Mouse (Mus musculus): ENCODE results near the gene Jam2. TPM values are rescaled to one million over a fixed set of nuclear protein-coding genes. Genes with fewer than 3 reads are reported as not detected.

Gene Jam2
- polyA plus RNA-seq, 1 experiment, result 37.2 TPM

DNA sequence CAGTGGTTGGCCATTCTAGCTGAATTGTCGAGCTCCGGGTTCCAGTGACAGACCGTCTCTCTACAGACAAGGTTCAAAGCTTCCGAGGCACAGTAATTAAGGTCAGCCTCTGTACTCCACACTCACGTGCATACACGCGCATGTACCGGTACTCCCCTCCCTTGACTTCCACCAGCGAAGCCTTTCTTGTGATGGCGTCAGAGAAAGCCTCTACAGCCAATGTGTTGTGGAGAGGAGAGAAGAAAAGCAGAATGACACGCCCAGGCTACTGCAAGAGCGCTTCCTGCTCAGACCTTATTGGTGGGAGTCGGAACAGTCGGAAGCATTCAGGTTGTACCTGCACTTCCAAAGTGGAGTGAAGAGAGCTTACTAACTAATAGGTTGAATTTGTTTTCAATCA is 19.5 kb downstream of the Jam2 start:
- H3K27me3 ChIP-seq (ENCODE audit: control insufficient read depth, insufficient read depth, insufficient read length), result no peaks in the 10 kb centered on the region
- no peak overlapping the region for H3ac ChIP-seq (ENCODE audit: control insufficient read depth, insufficient read length)
- H3K4me2 ChIP-seq (ENCODE audit: low read depth), result no peak overlapping the region
- peaks cover 17% of the 10 kb centered on the region for H3K79me2 ChIP-seq (ENCODE audit: control insufficient read depth, insufficient read depth)
- peaks cover 4% of the 10 kb centered on the region for H3K36me3 ChIP-seq (ENCODE audit: control insufficient read depth, insufficient read depth)
- H3K4me3 ChIP-seq, result no peak overlapping the region
- TF ChIP-seq POLR2A (IDR thresholded peaks at IDR 0.05; ENCODE audit: insufficient read length, low read depth) (no peak), USF1 (IDR thresholded peaks at IDR 0.05; ENCODE audit: low read depth) (no peak), SRF (IDR thresholded peaks at IDR 0.05; ENCODE audit: control insufficient read depth, insufficient read length, low read depth) (no peak), TCF12 (IDR thresholded peaks at IDR 0.05; ENCODE audit: insufficient read depth, poor library complexity, severe bottlenecking) (no peak), MYOD1 (IDR thresholded peaks at IDR 0.05; ENCODE audit: control insufficient read depth in 1 of 3, insufficient read length in 2 of 3, low read depth in 2 of 3) (no peak), CEBPB (IDR thresholded peaks at IDR 0.05; ENCODE audit: insufficient read depth, poor library complexity, severe bottlenecking) (no peak), E2F4 (IDR thresholded peaks at IDR 0.05; ENCODE audit: insufficient read depth) (no peak), TCF3 (IDR thresholded peaks at IDR 0.05; ENCODE audit: insufficient read length, low read depth) (no peak), POLR2AphosphoS2 (IDR thresholded peaks at IDR 0.05; ENCODE audit: insufficient read length, low read depth) (no peak), REST (IDR thresholded peaks at IDR 0.05; ENCODE audit: insufficient read depth, insufficient read length) (no peak), MAX (IDR thresholded peaks at IDR 0.05; ENCODE audit: low read depth) (no peak), MYOG (IDR thresholded peaks at IDR 0.05; ENCODE audit: control insufficient read depth in 1 of 3, insufficient read depth in 1 of 3, insufficient read length in 2 of 3, low read depth in 2 of 3) (no peak)

- Histone ChIP-seq H3K4me2 (ENCODE audit: low read depth) (no peak overlapping the region), H3K4me3 (no peak overlapping the region), H3K79me2 (ENCODE audit: control insufficient read depth, insufficient read depth) (peaks cover 11% of the 10 kb centered on the region), H3ac (ENCODE audit: control insufficient read depth, insufficient read length) (no peak overlapping the region), H3K36me3 (ENCODE audit: control insufficient read depth, insufficient read depth) (no peaks in the 10 kb centered on the region), H3K27me3 (ENCODE audit: control insufficient read depth, insufficient read depth, insufficient read length) (no peaks in the 10 kb centered on the region)
- TF ChIP-seq CEBPB (IDR thresholded peaks at IDR 0.05; ENCODE audit: insufficient read depth, poor library complexity, severe bottlenecking) (no peak), MYOD1 (IDR thresholded peaks at IDR 0.05; ENCODE audit: control insufficient read depth in 1 of 3, insufficient read length in 2 of 3, low read depth in 2 of 3) (no peak), USF1 (IDR thresholded peaks at IDR 0.05; ENCODE audit: low read depth) (no peak), POLR2AphosphoS2 (IDR thresholded peaks at IDR 0.05; ENCODE audit: insufficient read length, low read depth) (no peak), TCF12 (IDR thresholded peaks at IDR 0.05; ENCODE audit: insufficient read depth, poor library complexity, severe bottlenecking) (no peak), MYOG (IDR thresholded peaks at IDR 0.05; ENCODE audit: control insufficient read depth in 1 of 3, insufficient read depth in 1 of 3, insufficient read length in 2 of 3, low read depth in 2 of 3) (no peak)
Measured at GRCm38 (mm10) chr16:84795337-84795736, 21.4 kb downstream of the Jam2 start.

- TF ChIP-seq E2F4 (IDR thresholded peaks at IDR 0.05; ENCODE audit: insufficient read depth), result no peak
- no peak for TF ChIP-seq MYOD1 (IDR thresholded peaks at IDR 0.05; ENCODE audit: control insufficient read depth in 1 of 3, insufficient read length in 2 of 3, low read depth in 2 of 3)
- no peak for TF ChIP-seq USF1 (IDR thresholded peaks at IDR 0.05; ENCODE audit: low read depth)
- TF ChIP-seq MYOG (IDR thresholded peaks at IDR 0.05; ENCODE audit: control insufficient read depth in 1 of 3, insufficient read depth in 1 of 3, insufficient read length in 2 of 3, low read depth in 2 of 3), result no peak
- no peak for TF ChIP-seq REST (IDR thresholded peaks at IDR 0.05; ENCODE audit: insufficient read depth, insufficient read length)
- no peak for TF ChIP-seq MAX (IDR thresholded peaks at IDR 0.05; ENCODE audit: low read depth)
- no peak for TF ChIP-seq POLR2A (IDR thresholded peaks at IDR 0.05; ENCODE audit: insufficient read length, low read depth)
- TF ChIP-seq TCF12 (IDR thresholded peaks at IDR 0.05; ENCODE audit: insufficient read depth, poor library complexity, severe bottlenecking), result no peak
- TF ChIP-seq TCF3 (IDR thresholded peaks at IDR 0.05; ENCODE audit: insufficient read length, low read depth), result no peak
- TF ChIP-seq SRF (IDR thresholded peaks at IDR 0.05; ENCODE audit: control insufficient read depth, insufficient read length, low read depth), result no peak
- TF ChIP-seq CEBPB (IDR thresholded peaks at IDR 0.05; ENCODE audit: insufficient read depth, poor library complexity, severe bottlenecking), result no peak
- TF ChIP-seq POLR2AphosphoS2 (IDR thresholded peaks at IDR 0.05; ENCODE audit: insufficient read length, low read depth), result no peak
- Histone ChIP-seq H3K27me3 (ENCODE audit: control insufficient read depth, insufficient read depth, insufficient read length) (no peaks in the 10 kb centered on the region), H3K4me2 (ENCODE audit: low read depth) (no peak overlapping the region), H3K4me3 (no peak overlapping the region), H3K36me3 (ENCODE audit: control insufficient read depth, insufficient read depth) (no peaks in the 10 kb centered on the region), H3ac (ENCODE audit: control insufficient read depth, insufficient read length) (no peak overlapping the region), H3K79me2 (ENCODE audit: control insufficient read depth, insufficient read depth) (peaks cover 14% of the 10 kb centered on the region)
Measured at GRCm38 (mm10) chr16:84796678-84797077, 22.8 kb downstream of the Jam2 start.

- no peak overlapping the region for H3K4me2 ChIP-seq (ENCODE audit: low read depth)
- no peak overlapping the region for H3ac ChIP-seq (ENCODE audit: control insufficient read depth, insufficient read length)
- TF ChIP-seq POLR2AphosphoS2 (IDR thresholded peaks at IDR 0.05; ENCODE audit: insufficient read length, low read depth), result no peak
- TF ChIP-seq SRF (IDR thresholded peaks at IDR 0.05; ENCODE audit: control insufficient read depth, insufficient read length, low read depth), result no peak
- TF ChIP-seq E2F4 (IDR thresholded peaks at IDR 0.05; ENCODE audit: insufficient read depth), result no peak
- no peak for TF ChIP-seq CEBPB (IDR thresholded peaks at IDR 0.05; ENCODE audit: insufficient read depth, poor library complexity, severe bottlenecking)
- TF ChIP-seq MAX (IDR thresholded peaks at IDR 0.05; ENCODE audit: low read depth), result no peak
- no peak for TF ChIP-seq REST (IDR thresholded peaks at IDR 0.05; ENCODE audit: insufficient read depth, insufficient read length)
- TF ChIP-seq TCF12 (IDR thresholded peaks at IDR 0.05; ENCODE audit: insufficient read depth, poor library complexity, severe bottlenecking), result no peak
- no peak for TF ChIP-seq POLR2A (IDR thresholded peaks at IDR 0.05; ENCODE audit: insufficient read length, low read depth)
- no peak for TF ChIP-seq USF1 (IDR thresholded peaks at IDR 0.05; ENCODE audit: low read depth)
- TF ChIP-seq TCF3 (IDR thresholded peaks at IDR 0.05; ENCODE audit: insufficient read length, low read depth), result no peak
- no peak for TF ChIP-seq MYOD1 (IDR thresholded peaks at IDR 0.05; ENCODE audit: control insufficient read depth in 1 of 3, insufficient read length in 2 of 3, low read depth in 2 of 3)
- TF ChIP-seq MYOG (IDR thresholded peaks at IDR 0.05; ENCODE audit: control insufficient read depth in 1 of 3, insufficient read depth in 1 of 3, insufficient read length in 2 of 3, low read depth in 2 of 3), result no peak
- H3K79me2 ChIP-seq (ENCODE audit: control insufficient read depth, insufficient read depth), result peaks cover 14% of the 10 kb centered on the region
- no peak overlapping the region for H3K4me3 ChIP-seq
- no peaks in the 10 kb centered on the region for H3K27me3 ChIP-seq (ENCODE audit: control insufficient read depth, insufficient read depth, insufficient read length)
- no peaks in the 10 kb centered on the region for H3K36me3 ChIP-seq (ENCODE audit: control insufficient read depth, insufficient read depth)
Measured at GRCm38 (mm10) chr16:84800038-84800437, 26.1 kb downstream of the Jam2 start.
